Mouse (Mus musculus) left cerebral cortex, postnatal 10 days (tissue): ENCODE measurements around the gene Vsir. TPM values are rescaled to one million over a fixed set of nuclear protein-coding genes. Genes with fewer than 3 reads are reported as not detected.
A peak's percentile ranks its signal among the peaks of the same experiment; 100 is the strongest.

Source experiments
- DNase-seq, 2 experiments: peaks; one replicate each; pipeline ENCODE4 v3.0.0; 2021 to 2022; ENCODE audit warnings: low spot score in 2 of 2, mixed read lengths in 1 of 2; ENCODE audit errors: extremely low spot score in 1 of 2
- intact Hi-C: fragments of 180-260 bp; cut with DNase I; formaldehyde crosslinking; loops from one replicate; pipeline ENCODE4 v1.15.1; 2025
- total RNA-seq, 2 experiments: library from RNA; stranded (reverse); gene quantifications; 2 replicates each; pipeline ENCODE4 v1.2.3; 2021

Gene Vsir
- total RNA-seq, 2 experiments from 2014 or later, result 18.8 to 20.7 TPM

- peak in 1 of 2 experiments; percentile 59 for DNase-seq
- intact Hi-C loops, result no loop called here
Observed at GRCm38 (mm10) chr10:60373937-60374578, 27.4 kb downstream of the Vsir start.

GRCm38 (mm10) chr10:60376704-60377103 is 30.1 kb downstream of the Vsir start:
- no peak for DNase-seq
- intact Hi-C loops, result no loop called here

- no peak for DNase-seq
- intact Hi-C loops, result no loop called here
Observed at GRCm38 (mm10) chr10:60379419-60379957, 32.8 kb downstream of the Vsir start.

GRCm38 (mm10) chr10:60380229-60380628 is 33.6 kb downstream of the Vsir start:
- DNase-seq, result no peak
- intact Hi-C loops, result no loop called here

- intact Hi-C loops, result no loop called here
Observed at GRCm38 (mm10) chr10:60381142-60381925, 34.7 kb downstream of the Vsir start.

GRCm38 (mm10) chr10:60388332-60388731 is 41.7 kb downstream of the Vsir start:
- no peak for DNase-seq
- intact Hi-C loops, result no loop called here

More at GRCm38 (mm10) chr10:60381142-60381925, 34.7 kb downstream of the Vsir start:
- no peak for DNase-seq

GRCm38 (mm10) chr10:60389447-60389865 is 42.8 kb downstream of the Vsir start:
- intact Hi-C loops, result no loop called here
- DNase-seq, result no peak

GRCm38 (mm10) chr10:60390177-60390903 is 43.7 kb downstream of the Vsir start:
- intact Hi-C loops, result no loop called here
- no peak for DNase-seq

- intact Hi-C loops, result no loop called here
Observed at GRCm38 (mm10) chr10:60390904-60391420, 44.3 kb downstream of the Vsir start.

GRCm38 (mm10) chr10:60391661-60392060 is 45.0 kb downstream of the Vsir start:
- intact Hi-C loops, result no loop called here

More at GRCm38 (mm10) chr10:60390904-60391420, 44.3 kb downstream of the Vsir start:
- DNase-seq, result no peak

GRCm38 (mm10) chr10:60394936-60395335 is 48.3 kb downstream of the Vsir start:
- DNase-seq, result peak in 1 of 2 experiments; percentile 35
- intact Hi-C loops, result no loop called here

More at GRCm38 (mm10) chr10:60391661-60392060, 45.0 kb downstream of the Vsir start:
- DNase-seq, result no peak

- DNase-seq, result no peak
- intact Hi-C loops, result no loop called here
Observed at GRCm38 (mm10) chr10:60395605-60396004, 49.0 kb downstream of the Vsir start.

- intact Hi-C loops, result no loop called here
- DNase-seq, result no peak
Observed at GRCm38 (mm10) chr10:60398051-60398814, 51.6 kb downstream of the Vsir start.

GRCm38 (mm10) chr10:60399449-60399848 is 52.8 kb downstream of the Vsir start, which contains the start of gene Gm17455:
Gene Gm17455, plus strand, starts transcription at chr10:60399726.
- intact Hi-C loops, result no loop called here
- DNase-seq, result no peak

- intact Hi-C loops, result no loop called here
- DNase-seq, result no peak
Observed at GRCm38 (mm10) chr10:60400507-60401295, 54.0 kb downstream of the Vsir start.

- intact Hi-C loops, result loop anchor here (5.0 kb wide), 2 partner anchors 58 to 352 kb away; partner anchors contain the start of gene Vsir
- peak; percentile 53 to 54 for DNase-seq
Observed at GRCm38 (mm10) chr10:60405460-60406177, 59.0 kb downstream of the Vsir start.

- intact Hi-C loops, result loop anchor here (5.0 kb wide), 2 partner anchors 61 to 349 kb away; partner anchors contain the start of gene Vsir
- peak; percentile 60 to 62 for DNase-seq
Observed at GRCm38 (mm10) chr10:60407831-60408230, 61.2 kb downstream of the Vsir start.
